Mouse (Mus musculus): ENCODE results near the gene Galr2. TPM values are rescaled to one million over a fixed set of nuclear protein-coding genes. Genes with fewer than 3 reads are reported as not detected.
"Not testable (repeated sequence)": the region's sequence is repeated elsewhere in the genome, so short reads cannot be mapped to it uniquely, and the experiment has no call there.

The Galr2 gene
- total RNA-seq, 2 experiments from 2014 or later: 0.20 to 0.29 TPM

DNA sequence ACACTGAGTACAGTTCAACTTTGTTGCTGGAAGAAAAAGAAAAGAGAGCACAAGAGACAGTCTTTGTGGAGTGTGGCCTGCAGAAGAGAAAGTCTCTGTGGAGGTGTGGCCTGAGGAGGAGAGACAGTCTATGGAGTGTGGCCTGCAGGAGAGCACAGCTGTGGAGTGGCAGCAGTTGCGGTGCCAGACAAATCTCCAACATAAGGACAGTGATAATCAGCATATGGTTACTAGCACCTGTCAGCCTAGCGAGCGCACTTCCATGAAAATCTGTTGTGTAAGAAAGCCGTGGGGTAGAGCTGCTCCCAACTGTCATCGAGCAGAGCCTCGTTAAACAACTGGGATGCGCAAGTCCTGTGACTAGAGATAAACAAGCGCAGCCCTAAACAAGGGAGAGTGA lies 11.2 kb upstream of the Galr2 start:
- DNase-seq (ENCODE audit: low spot score in 2 of 2): no peak

- DNase-seq (ENCODE audit: low spot score in 2 of 2): no peak
Measured at GRCm38 (mm10) chr11:116272589-116273468, 7.9 kb upstream of the Galr2 start.

GRCm38 (mm10) chr11:116273469-116274044 lies 7.2 kb upstream of the Galr2 start:
- no peak for DNase-seq (ENCODE audit: low spot score in 2 of 2)

- DNase-seq (ENCODE audit: low spot score in 2 of 2): peak; percentile 88 to 90
Measured at GRCm38 (mm10) chr11:116274045-116274666, 6.6 kb upstream of the Galr2 start, which contains the start of gene Srp68. Gene Srp68, minus strand, starts transcription at chr11:116274217.

- DNase-seq (ENCODE audit: low spot score in 2 of 2): not testable (repeated sequence)
Measured at GRCm38 (mm10) chr11:116277184-116277583, 3.6 kb upstream of the Galr2 start.

GRCm38 (mm10) chr11:116281671-116282070 lies 932 bp downstream of the Galr2 start:
- no peak for DNase-seq (ENCODE audit: low spot score in 2 of 2)

GRCm38 (mm10) chr11:116282089-116282488 lies 1.4 kb downstream of the Galr2 start:
- no peak for DNase-seq (ENCODE audit: low spot score in 2 of 2)

GRCm38 (mm10) chr11:116282912-116283521 lies 2.3 kb downstream of the Galr2 start:
- no peak for DNase-seq (ENCODE audit: low spot score in 2 of 2)

DNA sequence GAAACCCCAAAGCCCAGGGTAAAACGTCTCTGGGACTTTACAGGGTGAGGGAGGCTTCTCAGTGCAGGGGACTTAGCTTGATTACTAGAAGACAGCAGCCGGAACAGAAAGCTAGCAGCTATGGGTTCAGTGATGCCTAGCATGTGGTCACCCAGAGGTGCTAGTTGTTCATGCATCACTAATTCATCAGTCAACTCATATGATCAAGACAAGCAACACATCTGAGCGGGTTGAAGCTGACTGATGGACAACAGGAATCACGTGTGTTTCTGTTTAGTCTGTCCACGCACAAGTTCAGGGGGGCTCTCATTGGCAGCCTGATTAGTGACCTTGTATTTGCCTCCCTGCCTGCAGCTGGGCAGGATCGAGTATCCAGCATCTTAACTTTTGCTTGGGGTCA lies 3.2 kb downstream of the Galr2 start:
- DNase-seq (ENCODE audit: low spot score in 2 of 2): no peak

DNA sequence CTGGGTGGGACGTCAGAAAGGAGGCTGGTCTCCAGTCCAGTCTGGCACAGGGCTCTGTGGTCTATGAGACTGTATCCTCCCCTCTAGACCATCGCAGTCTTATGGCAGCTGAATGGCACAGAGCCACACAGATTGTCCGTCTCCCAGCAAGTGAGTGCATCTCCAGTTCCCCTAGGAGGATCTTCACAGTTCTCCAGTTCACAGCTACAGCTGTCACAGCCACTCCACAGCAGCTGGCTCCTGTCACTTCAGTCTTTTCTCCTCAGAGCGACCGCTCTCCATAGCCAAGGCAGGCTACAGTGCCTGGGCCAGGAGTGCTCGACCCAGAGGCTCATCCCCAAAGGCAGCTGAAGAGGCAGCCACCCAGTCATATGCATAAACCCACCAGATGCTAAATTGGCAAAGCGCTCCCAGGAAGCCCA lies 5.0 kb downstream of the Galr2 start:
- no peak for DNase-seq (ENCODE audit: low spot score in 2 of 2)

GRCm38 (mm10) chr11:116287351-116287750 lies 6.6 kb downstream of the Galr2 start:
- DNase-seq (ENCODE audit: low spot score in 2 of 2): no peak

DNA sequence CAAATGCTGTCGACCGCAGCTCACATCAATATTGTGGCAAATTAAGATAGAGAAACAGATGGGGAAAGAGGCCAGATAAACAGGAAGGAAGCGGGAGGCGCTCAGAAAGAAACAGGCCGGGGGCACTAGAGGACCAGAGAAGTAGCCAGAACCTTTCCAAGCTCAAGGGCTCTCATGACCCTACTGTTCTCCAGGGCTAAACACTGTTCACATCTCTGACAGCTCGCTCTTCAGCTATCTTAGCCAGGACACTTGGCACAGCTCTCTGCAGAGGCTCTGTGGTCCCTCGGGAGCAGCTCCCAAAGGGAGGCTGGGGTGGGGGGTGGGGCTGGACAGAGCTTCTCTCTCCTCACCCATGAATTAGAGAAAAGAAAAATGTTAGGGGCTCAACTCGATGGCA lies 9.8 kb downstream of the Galr2 start:
- DNase-seq (ENCODE audit: low spot score in 2 of 2): no peak

DNA sequence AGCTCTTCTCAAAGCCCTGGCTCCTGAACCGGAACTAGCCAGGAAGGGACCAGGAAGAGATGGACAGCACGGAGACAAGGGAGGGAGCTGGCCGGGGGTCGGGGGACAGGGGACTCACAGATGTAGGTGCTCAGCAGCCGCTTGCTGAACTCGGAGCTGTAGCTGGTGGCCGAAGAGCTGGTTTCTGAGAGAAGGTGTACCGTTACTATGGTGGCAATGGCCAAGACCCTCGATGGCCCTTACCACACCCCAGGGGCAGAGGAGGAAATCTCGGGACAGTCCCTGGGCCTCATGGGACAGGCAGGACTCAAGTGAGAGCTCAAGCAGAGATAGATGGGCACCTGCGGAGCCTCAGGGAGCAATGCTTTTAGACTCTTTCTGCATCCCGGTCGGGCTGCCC lies 11.7 kb downstream of the Galr2 start:
- no peak for DNase-seq (ENCODE audit: low spot score in 2 of 2)

GRCm38 (mm10) chr11:116293538-116294137 lies 12.9 kb downstream of the Galr2 start:
- DNase-seq (ENCODE audit: low spot score in 2 of 2): no peak

DNA sequence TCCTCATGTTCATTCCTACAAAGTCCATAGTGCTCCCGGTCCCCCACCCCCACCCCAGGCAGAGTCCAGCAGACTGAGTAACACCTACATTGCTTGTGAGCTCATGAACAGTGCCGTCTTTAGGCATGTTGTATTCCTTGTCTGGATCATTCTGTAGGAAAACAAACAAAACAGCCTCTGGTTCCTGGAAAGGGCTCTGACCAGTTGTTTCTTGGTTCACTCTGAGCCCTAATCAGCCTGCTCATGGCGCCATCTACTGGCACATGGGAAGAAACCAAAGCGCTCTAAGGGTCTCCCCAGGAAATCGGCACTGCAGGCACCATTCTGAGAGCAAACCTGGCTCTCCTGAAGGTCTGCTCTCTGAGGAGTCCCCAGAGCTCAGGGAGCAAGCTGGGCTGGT lies 13.6 kb downstream of the Galr2 start:
- peak in 1 of 2 experiments; percentile 31 for DNase-seq (ENCODE audit: low spot score in 2 of 2)

GRCm38 (mm10) chr11:116296191-116296734 lies 15.5 kb downstream of the Galr2 start:
- no peak for DNase-seq (ENCODE audit: low spot score in 2 of 2)

DNA sequence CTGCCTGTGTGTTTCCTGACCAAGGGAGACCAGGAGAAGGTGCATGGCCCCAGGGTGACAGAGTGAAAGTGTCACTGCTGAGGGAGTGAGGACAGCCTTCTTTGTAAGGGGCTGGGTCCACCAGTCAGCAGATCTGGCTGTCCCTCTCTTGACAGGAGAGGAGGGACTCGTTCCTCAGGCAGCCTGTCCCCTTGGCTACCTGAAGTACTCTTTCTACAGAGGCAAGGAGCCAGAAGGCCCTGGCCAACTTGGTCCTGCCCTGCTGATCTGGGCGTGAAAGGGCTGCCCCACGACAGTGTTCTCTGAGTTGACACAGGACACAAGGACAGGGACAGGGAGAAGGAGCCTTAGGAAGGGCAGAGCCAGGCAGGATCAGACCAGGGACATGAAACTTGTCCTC lies 16.3 kb downstream of the Galr2 start:
- DNase-seq (ENCODE audit: low spot score in 2 of 2): no peak

GRCm38 (mm10) chr11:116298221-116298620 lies 17.5 kb downstream of the Galr2 start:
- no peak for DNase-seq (ENCODE audit: low spot score in 2 of 2)

DNA sequence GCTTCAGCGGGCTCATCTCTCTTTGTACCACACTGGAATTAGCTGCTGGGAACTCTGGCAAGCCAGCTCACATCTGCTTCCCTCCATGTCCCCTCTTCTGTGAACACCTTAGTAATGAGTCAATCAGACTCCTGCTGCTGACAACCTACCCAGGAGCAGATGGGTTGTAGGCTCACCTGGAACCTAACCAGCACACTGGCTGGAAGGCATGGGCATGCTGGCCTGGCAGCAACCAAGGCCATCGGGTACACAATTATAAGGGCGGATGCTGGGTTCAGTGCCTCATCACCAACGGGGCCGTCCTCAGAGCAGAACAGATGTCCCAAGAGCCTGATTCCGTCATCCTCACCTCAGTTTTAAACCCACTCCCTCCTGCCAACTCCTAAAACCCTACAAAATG lies 17.9 kb downstream of the Galr2 start:
- DNase-seq (ENCODE audit: low spot score in 2 of 2): no peak

DNA sequence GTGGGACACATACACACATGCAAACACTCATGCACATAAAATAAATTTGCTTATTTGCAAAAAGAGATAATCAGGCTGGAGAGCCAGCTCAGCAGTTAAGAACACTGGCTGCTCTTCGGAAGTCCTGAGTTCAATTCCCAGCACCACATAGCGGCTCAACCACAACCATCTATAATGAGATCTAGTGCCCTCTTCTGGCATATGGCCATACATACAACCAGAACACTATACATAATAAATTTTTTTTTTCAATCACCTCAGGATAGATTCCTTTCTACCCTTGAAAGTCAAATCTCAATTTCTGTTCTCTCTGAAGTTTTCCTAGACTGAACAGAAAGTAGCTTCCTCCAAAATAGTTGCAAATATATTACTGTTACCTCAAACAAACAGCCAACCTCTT lies 24.7 kb downstream of the Galr2 start:
- DNase-seq (ENCODE audit: low spot score in 2 of 2): no peak
